Mouse (Mus musculus): ENCODE data around the gene Fhl1.

- TF ChIP-seq CTCF (IDR thresholded peaks at IDR 0.05; ENCODE audit: low read depth), result no peak
- no peak for TF ChIP-seq EP300 (IDR thresholded peaks at IDR 0.05; ENCODE audit: low read depth)
These were observed 4.6 kb downstream of the Fhl1 start for GRCm38 (mm10) chrX:56736226-56736625.
